ENCODE assay signal across 8 mouse cellular contexts in genomic region chr17:35241305-35242014, GRCm38 (mm10). TPM values are rescaled to one million over a fixed set of nuclear protein-coding genes. Genes with fewer than 3 reads are reported as not detected.
DNase-seq lines count a peak whose midpoint lies in the region; ATAC-seq and TF ChIP-seq lines count a peak whose summit lies in the region.

TSS of gene Ddx39b (plus strand) at chr17:35241746.

- no peaks in the 10 kb centered on the region for H3K27me3 ChIP-seq in hindbrain, embryonic 10.5 days (ENCODE audit: insufficient read depth, poor library complexity, severe bottlenecking)
- H3K27me3 ChIP-seq in lung, postnatal 0 days (replicated peaks; ENCODE audit: insufficient read depth, low read length): no peaks in the 10 kb centered on the region

- TF ChIP-seq EP300 in lung, postnatal 0 days (IDR thresholded peaks at IDR 0.05): peak; percentile 90

- H3K4me3 ChIP-seq in hindbrain, embryonic 10.5 days: peak within 1 kb of the TSS; percentile 95
- H3K4me3 ChIP-seq in lung, postnatal 0 days (ENCODE audit: low read depth, low read length): peak within 1 kb of the TSS; percentile 91

- peak within 1 kb of the TSS; percentile 99 for H3K9ac ChIP-seq in lung, postnatal 0 days (replicated peaks; ENCODE audit: low read depth)

- peak; percentile 46 for TF ChIP-seq CTCF in lung, postnatal 0 days (IDR thresholded peaks at IDR 0.05)

- H3K4me2 ChIP-seq in lung, postnatal 0 days (replicated peaks; ENCODE audit: low read depth, low read length): peak within 1 kb of the TSS; percentile 81

- DNase-seq in MN1 (ENCODE audit: low spot score): peak; percentile 98
- DNase-seq in cerebellum, adult 9-10 months: peak; percentile 97
- DNase-seq in hindbrain, embryonic 10.5 days (ENCODE audit: low spot score): peak; percentile 96
- DNase-seq in layer of hippocampus, adult 9-11 months: peak; percentile 97
- DNase-seq in lung, postnatal 0 days (ENCODE audit: low spot score): peak; percentile 98
- DNase-seq in ovary, postnatal 14 days (ENCODE audit: low spot score): peak; percentile 93
- DNase-seq in thymus, postnatal 14 days: peak; percentile 97

- WGBS in hindbrain, embryonic 10.5 days: under 1% methylated on average over 69 of the region's 69 CpGs
- under 1% methylated on average over 62 of the region's 69 CpGs for WGBS in lung, postnatal 0 days

- peaks cover 55% of the 10 kb centered on the region for H3K4me1 ChIP-seq in hindbrain, embryonic 10.5 days (replicated peaks)
- peaks cover 21% of the 10 kb centered on the region for H3K4me1 ChIP-seq in lung, postnatal 0 days (ENCODE audit: insufficient read depth, low read depth, low read length)

- H3K27ac ChIP-seq in hindbrain, embryonic 10.5 days: peak within 1 kb of the TSS; percentile 98
- peak within 1 kb of the TSS; percentile 100 for H3K27ac ChIP-seq in lung, postnatal 0 days (ENCODE audit: low read length)

- H3K36me3 ChIP-seq in hindbrain, embryonic 10.5 days: peaks cover 36% of the 10 kb centered on the region
- H3K36me3 ChIP-seq in lung, postnatal 0 days (ENCODE audit: insufficient read depth, low read length): peaks cover 20% of the 10 kb centered on the region; the same call in 1 of the 2 replicates

- no peaks in the 10 kb centered on the region for H3K9me3 ChIP-seq in hindbrain, embryonic 10.5 days
- H3K9me3 ChIP-seq in lung, postnatal 0 days (ENCODE audit: low read length): no peaks in the 10 kb centered on the region

- ATAC-seq in frontal cortex, adult (ENCODE audit: low TSS enrichment): peak; percentile 71
- ATAC-seq in lung, postnatal 0 days: peak; percentile 89

RNA-seq across cellular contexts. Expression of gene Ddx39b, which starts in this region (rescaled TPM):
- 661 and 692 TPM in 2 replicates for polyA plus RNA-seq in hindbrain, embryonic 10.5 days (2016; fragmentation: Nextera tagmentation; extraction: Ambion mirVana)
- 161 and 170 TPM in 2 replicates for polyA plus RNA-seq in lung, postnatal 0 days (2015; fragmentation: Nextera tagmentation; extraction: Ambion mirVana)

Comparison
In these comparisons a context has a peak if more than half of its experiments do, and no peak if none do; other contexts are left out.
1. Peak in every context shown above with its lines: DNase-seq, ATAC-seq, H3K4me3 ChIP-seq and H3K27ac ChIP-seq.